Comparison of ENCODE assay signal across 29 mouse cellular contexts in the genomic region with DNA sequence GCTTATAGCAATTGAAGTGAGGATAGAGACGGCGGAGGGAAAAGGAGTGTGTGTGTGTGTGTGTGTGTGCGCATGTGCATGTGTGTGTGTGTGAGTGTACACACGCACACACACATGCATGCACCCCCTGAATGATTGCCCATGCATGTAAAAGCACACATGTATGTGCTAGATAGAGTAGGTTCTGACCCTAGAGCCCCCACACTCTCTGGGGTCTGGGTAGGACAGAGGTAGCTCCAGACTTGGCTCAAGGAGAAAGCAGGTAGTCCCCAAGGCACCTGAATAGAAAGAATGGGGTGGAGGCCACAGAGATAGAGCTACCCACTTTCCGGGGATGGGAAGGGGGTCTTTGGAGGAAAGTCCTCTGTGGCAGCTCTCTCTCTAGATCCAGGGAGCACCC. TPM values are rescaled to one million over a fixed set of nuclear protein-coding genes. Genes with fewer than 3 reads are reported as not detected.
"Had no signal": no experiment of that assay in that cellular context is flagged by ENCODE, and none has a peak within 500 bp of the region (broad histone marks: within the 10 kb centered on the region; RNA-seq: fewer than 3 reads in every experiment).

No protein-coding gene starts in this region.

- H3K27ac ChIP-seq: embryonic facial prominence, embryonic 10.5 days; embryonic facial prominence, embryonic 12.5 days; embryonic facial prominence, embryonic 13.5 days; embryonic facial prominence, embryonic 15.5 days; forebrain, embryonic 12.5 days; forebrain, embryonic 13.5 days; forebrain, embryonic 15.5 days; gastrocnemius, adult 2 months; heart, adult 2 months had no signal

- H3K9me3 ChIP-seq: embryonic facial prominence, embryonic 10.5 days; embryonic facial prominence, embryonic 12.5 days; embryonic facial prominence, embryonic 13.5 days; embryonic facial prominence, embryonic 15.5 days; forebrain, embryonic 12.5 days; forebrain, embryonic 13.5 days; forebrain, embryonic 15.5 days had no signal

- DNase-seq: cerebellum, adult 18-20 months; cerebellum, adult 2 months; cerebellum, adult 8-10 months; cerebellum, adult 9-10 months; cerebellum, adult 9-11 months; cerebellum, postnatal 10 days; cerebellum, postnatal 14 days; cerebellum, postnatal 25 days; cerebellum, postnatal 36 days; embryo, embryonic 11 days; forebrain, postnatal 0 days; gastrocnemius, adult 2 months; gastrocnemius, postnatal 10 days; gastrocnemius, postnatal 14 days; gastrocnemius, postnatal 25 days; gastrocnemius, postnatal 36 days; heart, adult 18-20 months; heart, adult 2 months had no signal

- H3K4me3 ChIP-seq: embryonic facial prominence, embryonic 10.5 days; embryonic facial prominence, embryonic 12.5 days; embryonic facial prominence, embryonic 13.5 days; embryonic facial prominence, embryonic 15.5 days; erythroblast, embryonic 14.5 days; forebrain, embryonic 12.5 days; forebrain, embryonic 13.5 days; forebrain, embryonic 15.5 days; gastrocnemius, adult 2 months; heart, adult 2 months had no signal

- H3K9ac ChIP-seq: embryonic facial prominence, embryonic 12.5 days; embryonic facial prominence, embryonic 13.5 days; embryonic facial prominence, embryonic 15.5 days; forebrain, embryonic 12.5 days; forebrain, embryonic 13.5 days; forebrain, embryonic 15.5 days; forebrain, postnatal 0 days had no signal

- ATAC-seq: forebrain, embryonic 13.5 days; forebrain, embryonic 14.5 days; forebrain, embryonic 15.5 days; forebrain, embryonic 16.5 days; forebrain, postnatal 0 days had no signal

- H3K36me3 ChIP-seq: forebrain, embryonic 12.5 days; forebrain, embryonic 15.5 days had no signal

- H3K4me2 ChIP-seq: embryonic facial prominence, embryonic 12.5 days; embryonic facial prominence, embryonic 13.5 days; embryonic facial prominence, embryonic 15.5 days; forebrain, embryonic 12.5 days; forebrain, embryonic 13.5 days; forebrain, embryonic 15.5 days had no signal

- H3K27me3 ChIP-seq: embryonic facial prominence, embryonic 12.5 days; embryonic facial prominence, embryonic 13.5 days; embryonic facial prominence, embryonic 15.5 days; forebrain, embryonic 12.5 days; forebrain, embryonic 13.5 days; forebrain, embryonic 15.5 days had no signal

RNA-seq across cellular contexts. Expression of a gene that starts 47.8 kb away (rescaled TPM):
- total RNA-seq: granulocyte monocyte progenitor cell, adult 5-6 weeks had no signal
- polyA plus RNA-seq: erythroblast, embryonic 14.5 days had no signal
